Mouse (Mus musculus): Measurements from ENCODE around the gene Sema6b. TPM values are rescaled to one million over a fixed set of nuclear protein-coding genes. Genes with fewer than 3 reads are reported as not detected.
"Not testable (repeated sequence)": the region's sequence is repeated elsewhere in the genome, so short reads cannot be mapped to it uniquely, and the experiment has no call there.

The Sema6b gene
- total and polyA plus RNA-seq, 2 experiments from 2014 or later: 18.1 to 76.4 TPM

- ATAC-seq: no peak
- H3K36me3 ChIP-seq (ENCODE audit: insufficient read depth): peaks cover 4% of the 10 kb centered on the region; the same call in 1 of the 2 replicates
- H3K4me3 ChIP-seq (ENCODE audit: low read depth, low read length): no peak within 1 kb of the TSS
- H3K9ac ChIP-seq: no peak within 1 kb of the TSS
- H3K27me3 ChIP-seq (ENCODE audit: insufficient read depth, low read length): no peaks in the 10 kb centered on the region
- WGBS: 62% methylated on average over 10 of the region's 10 CpGs
- no peak for TF ChIP-seq CTCF (IDR thresholded peaks at IDR 0.05; ENCODE audit: low read depth)
- no peaks in the 10 kb centered on the region for H3K4me1 ChIP-seq (ENCODE audit: insufficient read depth)
- H3K9me3 ChIP-seq (ENCODE audit: low read length): no peaks in the 10 kb centered on the region
- DNase-seq: no peak
- no peak within 1 kb of the TSS for H3K4me2 ChIP-seq (ENCODE audit: low read depth)
- H3K27ac ChIP-seq (ENCODE audit: low read depth, low read length): no peak within 1 kb of the TSS
Measured at GRCm38 (mm10) chr17:56109219-56110051, 30.7 kb downstream of the Sema6b start, which contains the start of gene Plin4. Plin4 (minus strand) TSS chr17:56109803.

DNA sequence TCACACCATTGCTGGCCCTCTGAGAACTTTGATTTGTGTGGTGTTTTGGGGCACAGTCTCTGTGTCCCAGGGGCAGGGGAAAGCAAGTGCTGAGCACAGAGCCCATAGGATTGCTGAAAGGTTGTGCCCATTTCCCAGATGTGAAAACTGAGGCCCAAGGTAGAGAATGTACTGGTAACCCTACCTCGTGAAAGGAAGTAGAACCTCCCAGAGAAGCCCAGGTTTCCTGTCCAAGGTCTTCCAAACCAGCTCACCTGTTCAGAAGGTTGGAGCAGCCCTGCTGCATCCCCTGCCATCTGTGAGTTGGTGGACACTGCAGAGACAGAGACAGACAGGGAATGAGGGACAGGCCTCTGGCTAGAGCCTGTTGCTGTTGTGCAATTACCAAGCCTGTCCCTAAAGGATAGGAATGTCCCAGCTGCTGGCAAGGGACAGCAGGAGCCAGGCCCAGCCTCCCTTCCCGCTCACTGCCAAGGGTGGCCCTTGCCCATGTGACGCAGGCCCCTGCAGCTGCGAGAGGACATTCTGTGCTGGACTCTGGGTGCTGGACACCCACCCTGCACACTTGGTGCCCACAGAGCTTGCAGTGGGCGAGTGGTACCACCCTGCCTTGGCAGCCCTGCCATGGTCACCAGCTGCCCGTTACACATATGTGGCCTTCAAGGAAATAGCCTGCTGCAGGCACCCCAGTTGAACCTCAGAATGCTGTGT is 31.7 kb downstream of the Sema6b start:
- peak; percentile 17; the same call in 1 of the 2 replicates for ATAC-seq
- H3K4me3 ChIP-seq (ENCODE audit: low read depth, low read length): no peak overlapping the region
- H3K9ac ChIP-seq: no peak overlapping the region
- no peak for TF ChIP-seq CTCF (IDR thresholded peaks at IDR 0.05; ENCODE audit: low read depth)
- H3K4me1 ChIP-seq (ENCODE audit: insufficient read depth): no peaks in the 10 kb centered on the region
- no peak for DNase-seq
- no peak overlapping the region for H3K4me2 ChIP-seq (ENCODE audit: low read depth)
- peaks cover 10% of the 10 kb centered on the region; the same call in 1 of the 2 replicates for H3K36me3 ChIP-seq (ENCODE audit: insufficient read depth)
- no peak overlapping the region for H3K27ac ChIP-seq (ENCODE audit: low read depth, low read length)
- H3K27me3 ChIP-seq (ENCODE audit: insufficient read depth, low read length): no peaks in the 10 kb centered on the region
- no peaks in the 10 kb centered on the region for H3K9me3 ChIP-seq (ENCODE audit: low read length)
- 81% methylated on average over 6 of the region's 6 CpGs for WGBS

GRCm38 (mm10) chr17:56107736-56108135 is 32.4 kb downstream of the Sema6b start:
- Histone ChIP-seq H3K4me2 (ENCODE audit: low read depth) (no peak overlapping the region), H3K9me3 (ENCODE audit: low read length) (no peaks in the 10 kb centered on the region), H3K36me3 (ENCODE audit: insufficient read depth) (peaks cover 18% of the 10 kb centered on the region), H3K9ac (no peak overlapping the region), H3K27me3 (ENCODE audit: insufficient read depth, low read length) (no peaks in the 10 kb centered on the region), H3K4me1 (ENCODE audit: insufficient read depth) (no peaks in the 10 kb centered on the region), H3K27ac (ENCODE audit: low read depth, low read length) (no peak overlapping the region), H3K4me3 (ENCODE audit: low read depth, low read length) (no peak overlapping the region)
- DNase-seq: no peak
- TF ChIP-seq CTCF (IDR thresholded peaks at IDR 0.05; ENCODE audit: low read depth): no peak
- 78% methylated on average over 2 of the region's 2 CpGs for WGBS
- ATAC-seq: no peak

- WGBS: 78% methylated on average over 4 of the region's 4 CpGs
- Histone ChIP-seq H3K27me3 (ENCODE audit: insufficient read depth, low read length) (no peaks in the 10 kb centered on the region), H3K9ac (no peak overlapping the region), H3K4me2 (ENCODE audit: low read depth) (no peak overlapping the region), H3K27ac (ENCODE audit: low read depth, low read length) (no peak overlapping the region), H3K36me3 (ENCODE audit: insufficient read depth) (peaks cover 25% of the 10 kb centered on the region), H3K4me1 (ENCODE audit: insufficient read depth) (no peaks in the 10 kb centered on the region), H3K4me3 (ENCODE audit: low read depth, low read length) (no peak overlapping the region), H3K9me3 (ENCODE audit: low read length) (no peaks in the 10 kb centered on the region)
- no peak for ATAC-seq
- DNase-seq: no peak
- TF ChIP-seq CTCF (IDR thresholded peaks at IDR 0.05; ENCODE audit: low read depth): no peak
Measured at GRCm38 (mm10) chr17:56106981-56107380, 33.2 kb downstream of the Sema6b start.

DNA sequence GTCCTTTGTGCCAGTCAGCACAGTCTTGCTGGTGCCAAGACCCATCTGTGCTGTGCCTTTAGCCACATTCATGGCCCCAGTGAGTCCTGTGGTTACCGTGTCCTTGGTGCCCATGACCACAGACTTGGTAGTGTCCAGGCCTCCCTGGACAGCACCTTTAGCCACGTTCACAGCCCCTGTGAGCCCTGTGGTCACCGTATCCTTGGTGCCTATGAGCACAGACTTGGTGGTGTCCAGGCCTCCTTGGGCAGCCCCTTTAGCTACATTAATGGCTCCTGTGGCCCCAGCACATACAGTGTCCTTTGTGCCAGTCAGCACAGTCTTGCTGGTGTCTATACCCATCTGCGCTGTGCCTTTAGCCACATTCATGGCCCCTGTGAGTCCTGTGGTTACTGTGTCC is 33.7 kb downstream of the Sema6b start:
- H3K4me1 ChIP-seq (ENCODE audit: insufficient read depth); ATAC-seq; DNase-seq; H3K9me3 ChIP-seq (ENCODE audit: low read length); H3K27ac ChIP-seq (ENCODE audit: low read depth, low read length); H3K9ac ChIP-seq; H3K4me3 ChIP-seq (ENCODE audit: low read depth, low read length); H3K27me3 ChIP-seq (ENCODE audit: insufficient read depth, low read length); H3K4me2 ChIP-seq (ENCODE audit: low read depth): not testable (repeated sequence)
- 96% methylated on average over 4 of the region's 4 CpGs for WGBS
- peaks cover 31% of the 10 kb centered on the region for H3K36me3 ChIP-seq (ENCODE audit: insufficient read depth)

- H3K36me3 ChIP-seq (ENCODE audit: insufficient read depth): peaks cover 47% of the 10 kb centered on the region
- ATAC-seq; H3K4me2 ChIP-seq (ENCODE audit: low read depth); H3K27ac ChIP-seq (ENCODE audit: low read depth, low read length); H3K9ac ChIP-seq; DNase-seq; H3K4me3 ChIP-seq (ENCODE audit: low read depth, low read length); H3K27me3 ChIP-seq (ENCODE audit: insufficient read depth, low read length); H3K9me3 ChIP-seq (ENCODE audit: low read length); H3K4me1 ChIP-seq (ENCODE audit: insufficient read depth): not testable (repeated sequence)
- 96% methylated on average over 2 of the region's 5 CpGs for WGBS
Measured at GRCm38 (mm10) chr17:56104821-56105220, 35.3 kb downstream of the Sema6b start.

All from forebrain, postnatal 0 days (tissue).